Mouse (Mus musculus) fibroblast of lung, adult 2 months (primary cell): ENCODE data around the gene Inppl1.

ENCODE experiments used
- DNase-seq: peaks from one replicate; pipeline ENCODE4 v3.0.0-alpha.2; 2011; ENCODE audit warnings: low read depth

Inppl1 gene

DNA sequence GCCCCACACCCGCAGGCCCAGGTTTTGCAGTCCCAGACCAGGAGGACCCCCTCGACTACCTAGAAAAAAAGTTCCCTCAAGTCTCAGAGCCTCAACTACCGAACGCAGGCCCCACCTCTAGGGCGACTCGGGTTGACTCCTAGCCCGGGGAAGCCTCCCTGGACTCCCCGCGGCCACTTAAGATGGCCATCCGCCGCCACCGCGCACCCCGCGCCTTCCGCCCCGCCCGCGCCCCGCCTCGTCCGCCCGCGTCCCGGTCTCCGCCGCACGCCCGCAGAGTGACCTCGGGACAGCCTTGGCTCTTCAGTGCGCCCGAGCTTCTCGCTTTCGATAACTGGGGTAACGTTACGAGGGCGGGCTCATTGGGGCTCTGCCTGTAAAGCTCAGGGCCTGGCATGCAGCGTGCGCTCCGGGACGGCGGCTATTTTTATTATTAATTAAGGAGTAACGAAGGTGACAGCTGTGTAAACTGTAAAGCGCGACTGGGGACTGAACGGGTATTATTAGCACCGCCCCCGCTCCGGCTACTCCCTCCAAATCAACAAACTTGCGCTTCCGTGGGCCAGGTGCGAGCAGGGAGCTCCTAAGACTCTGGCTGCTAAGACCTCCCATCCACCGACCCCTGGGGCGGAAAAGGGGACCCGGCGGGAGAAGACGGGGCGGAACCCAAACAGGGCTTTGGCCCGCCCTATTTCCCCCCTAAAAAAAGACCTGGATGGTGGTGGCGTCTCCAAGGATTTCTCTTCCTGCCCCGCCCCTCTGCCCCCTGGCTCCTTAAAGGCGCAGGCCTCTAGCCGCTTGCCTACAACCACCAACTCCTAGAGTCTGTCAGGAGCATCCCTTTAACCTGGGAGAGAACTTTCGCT, at the start of gene Inppl1:
Inppl1 (minus strand) TSS at position 624 of the 866 bp plus-strand sequence.
- DNase-seq: peak; percentile 70

DNA sequence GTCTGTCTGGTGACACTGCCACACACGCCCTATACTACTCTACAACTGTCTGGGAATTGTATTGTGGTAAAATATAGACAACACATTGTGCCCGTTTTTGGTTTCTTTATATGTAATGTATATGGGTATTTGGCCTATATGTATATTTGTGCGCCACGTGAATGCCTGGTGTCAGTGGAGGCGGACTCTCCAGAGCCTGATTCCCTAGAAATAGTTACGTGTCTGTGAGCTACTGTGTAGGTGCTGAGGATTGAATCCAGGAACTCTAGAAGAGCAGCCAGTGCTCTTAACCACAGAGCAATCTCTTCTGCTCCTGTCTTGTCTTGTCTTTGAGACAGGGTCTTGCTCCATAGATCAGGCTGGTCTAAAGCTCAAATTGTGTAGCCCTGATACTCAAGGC, 48.2 kb upstream of the Inppl1 start:
- DNase-seq: no peak

DNA sequence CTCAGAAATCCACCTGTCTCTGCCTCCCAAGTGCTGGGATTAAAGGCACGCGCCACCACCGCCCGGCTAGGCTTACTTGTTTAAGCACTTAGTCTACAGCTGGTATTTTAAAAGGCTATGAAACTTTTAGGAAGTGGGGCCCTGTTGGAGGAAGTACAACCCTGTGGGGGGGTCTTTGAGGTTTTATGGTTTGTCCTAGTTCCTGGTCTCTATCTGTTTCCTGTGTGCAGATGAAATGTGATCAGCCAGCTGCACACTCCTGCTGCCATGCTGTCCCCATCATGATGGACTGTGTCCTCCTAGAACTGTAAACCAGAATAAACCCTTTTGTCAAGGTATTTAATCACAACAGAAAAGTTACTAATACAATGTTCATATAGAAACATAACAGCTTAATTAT, 46.1 kb upstream of the Inppl1 start:
- DNase-seq: no peak

DNA sequence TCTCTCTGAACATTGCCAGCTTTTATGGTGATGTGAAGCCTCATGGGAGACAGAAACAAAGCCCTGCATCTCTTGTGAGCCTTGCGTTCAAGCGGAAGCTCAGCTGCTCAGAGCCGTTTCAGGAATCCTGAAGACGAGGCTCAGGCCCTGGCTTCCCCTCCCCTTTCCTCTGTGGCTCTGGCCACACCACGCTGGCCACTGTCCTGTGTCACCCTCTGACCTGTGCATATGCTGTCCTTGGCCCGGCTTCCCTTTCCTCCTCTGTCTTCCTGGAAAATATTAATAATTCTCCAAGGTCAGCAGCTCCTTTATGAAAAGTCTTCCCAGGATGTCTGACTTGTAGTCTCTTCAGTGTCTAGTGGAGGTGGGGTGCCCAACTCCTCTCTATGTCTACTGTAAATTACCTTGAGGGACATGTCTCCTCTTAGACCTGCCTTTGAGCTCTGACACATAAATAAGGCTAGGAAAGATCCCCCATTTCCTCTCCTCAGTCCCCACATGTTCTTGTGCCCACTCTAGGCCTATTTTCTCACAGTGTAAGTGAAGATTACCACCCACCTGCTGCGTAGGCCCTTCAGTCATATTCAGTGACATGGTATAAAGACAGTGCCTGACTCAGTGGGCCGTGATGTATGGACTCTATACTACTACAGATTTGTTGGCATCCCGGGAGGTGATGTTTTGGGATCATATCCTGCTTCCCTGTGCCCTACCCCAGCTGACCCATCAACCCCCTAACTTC, 44.6 kb upstream of the Inppl1 start:
- DNase-seq: no peak

DNA sequence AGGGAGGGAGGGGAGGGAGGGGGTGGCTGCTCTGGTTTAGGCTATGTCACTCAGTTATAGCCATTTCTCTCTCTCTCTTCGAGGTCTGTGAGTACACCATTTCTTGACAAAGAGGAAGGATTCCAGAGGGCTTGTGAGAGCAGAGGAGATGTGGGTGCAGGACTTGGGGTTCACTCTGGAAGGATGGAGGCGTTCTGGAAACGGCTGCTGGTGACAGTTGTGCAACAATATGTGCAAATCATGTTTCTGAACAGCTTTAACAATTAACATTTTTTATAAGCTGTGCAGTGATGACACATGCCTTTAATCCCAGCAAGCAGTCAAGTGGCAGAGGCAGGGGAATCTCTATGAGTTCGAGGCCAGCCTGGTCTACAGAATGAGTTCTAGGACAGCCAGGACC, 42.8 kb upstream of the Inppl1 start:
- no peak for DNase-seq

DNA sequence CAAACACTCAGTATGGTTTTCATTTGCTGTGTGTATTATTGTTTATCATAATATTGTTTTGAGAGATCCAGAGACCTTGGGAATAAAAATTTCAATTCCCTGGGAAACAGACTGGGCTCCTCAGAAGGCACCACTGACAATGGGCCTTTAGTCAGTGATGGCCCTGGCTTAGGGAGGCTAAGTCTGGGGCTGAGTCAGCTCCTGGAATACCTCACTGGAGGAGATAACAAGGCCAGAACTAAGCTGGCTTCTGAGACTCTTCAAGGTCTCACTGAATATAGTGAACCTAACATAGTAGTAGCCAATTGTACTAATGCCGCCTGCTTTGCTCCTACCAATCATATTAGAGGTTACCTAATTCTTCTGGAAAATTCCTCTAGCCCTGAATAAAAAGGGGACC, 37.9 kb upstream of the Inppl1 start:
- DNase-seq: no peak

DNA sequence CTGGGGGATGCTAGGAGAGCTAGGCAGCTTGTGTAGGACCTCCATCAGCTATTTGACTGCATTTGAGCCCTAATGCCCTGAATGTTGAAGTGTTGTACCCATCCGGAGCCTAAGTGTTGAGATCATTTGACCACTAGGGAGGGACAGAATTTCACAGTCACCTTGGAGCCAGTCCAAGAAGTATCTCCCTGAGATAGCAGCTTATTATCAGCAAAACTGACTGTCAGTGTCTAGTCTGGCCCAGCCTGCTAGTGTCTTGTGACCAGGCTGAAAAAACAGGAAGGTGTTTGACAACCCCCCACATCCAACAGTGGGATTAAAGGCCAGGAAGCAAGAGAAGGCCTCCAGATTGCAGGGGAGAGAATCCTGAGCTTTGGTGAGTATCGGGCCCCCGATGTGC, 33.3 kb upstream of the Inppl1 start:
- DNase-seq: no peak

DNA sequence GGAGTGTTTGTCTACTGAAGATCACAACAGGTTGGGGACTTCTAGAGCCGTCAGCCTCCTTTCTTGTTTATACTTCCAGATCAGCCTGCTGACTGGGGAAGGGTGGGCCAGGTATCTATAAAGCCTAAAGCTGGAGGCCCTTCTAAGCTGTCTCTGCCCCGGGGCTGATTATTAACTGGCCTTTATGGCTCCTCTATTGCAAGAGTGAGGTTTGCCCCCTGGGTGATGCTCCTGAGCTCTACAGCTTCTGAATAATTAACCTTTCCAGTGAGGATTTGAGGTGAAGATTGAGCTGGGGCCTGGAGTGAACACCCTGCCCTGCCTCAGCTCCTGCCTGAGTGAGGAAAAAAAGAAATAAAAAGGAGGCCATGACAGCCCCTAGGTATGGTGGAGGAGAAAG, 32.6 kb upstream of the Inppl1 start, which contains the start of gene Folr1:
Folr1 (minus strand) TSS at position 160 of the 400 bp plus-strand sequence.
- DNase-seq: no peak

DNA sequence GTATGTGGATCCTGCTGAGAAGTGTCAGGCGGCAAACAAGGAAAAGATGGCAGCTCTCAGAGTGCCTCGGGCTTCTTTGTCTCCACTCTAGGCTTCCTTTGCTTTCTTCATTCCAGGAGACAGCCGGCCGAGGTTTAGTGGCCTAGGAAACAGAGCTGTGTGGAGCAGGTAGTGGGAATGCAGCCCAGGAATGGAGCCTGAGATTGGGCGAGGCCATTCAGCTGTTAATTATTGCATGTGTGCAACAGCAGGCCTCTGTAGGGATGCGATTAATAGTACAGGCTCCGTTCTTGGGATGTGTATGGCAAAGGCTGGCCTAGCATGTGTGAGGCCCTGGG, 31.1 kb upstream of the Inppl1 start:
- DNase-seq: no peak

DNA sequence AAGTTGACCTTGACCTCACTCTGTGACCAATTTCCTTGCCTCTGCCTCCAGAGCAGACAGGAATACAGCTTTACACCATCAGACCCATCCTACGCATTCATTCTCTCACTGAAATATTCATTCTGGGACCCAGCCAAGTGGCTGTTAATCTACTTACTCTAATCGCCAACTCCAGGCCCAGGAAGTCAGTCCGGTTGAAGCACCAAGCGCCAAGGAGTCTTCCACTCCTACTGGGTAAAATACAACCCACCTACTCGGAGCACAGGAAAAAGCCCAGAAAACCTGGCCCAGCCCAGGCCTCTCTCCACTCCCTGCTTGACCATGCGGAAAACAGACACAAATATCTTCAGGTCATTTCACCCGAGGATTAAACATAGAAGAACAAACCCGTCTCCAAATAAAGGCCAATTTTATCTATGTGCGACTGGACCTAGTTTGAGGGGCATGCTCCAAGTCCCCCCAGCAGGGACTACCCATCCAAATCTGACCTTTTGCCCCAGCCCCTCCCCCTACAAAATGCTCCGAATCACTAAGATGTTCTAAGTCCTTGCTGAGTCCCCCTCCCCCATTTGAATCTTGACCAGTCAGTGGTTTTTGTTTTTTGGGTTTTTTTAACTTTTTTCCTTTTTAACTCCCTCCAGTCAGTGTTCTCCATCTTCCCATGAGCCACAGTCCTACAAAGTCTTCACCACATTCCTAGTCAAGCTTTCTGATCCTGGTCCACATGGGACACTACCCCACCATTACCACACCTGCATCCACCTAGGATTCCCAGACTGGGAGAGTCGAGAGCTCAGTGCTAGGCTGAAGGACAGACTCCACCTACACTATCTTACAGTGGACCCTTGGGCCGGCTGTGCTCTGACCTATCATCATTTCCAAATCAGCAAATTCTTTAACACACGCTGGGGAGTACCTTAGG, 30.5 kb upstream of the Inppl1 start:
- DNase-seq: no peak

DNA sequence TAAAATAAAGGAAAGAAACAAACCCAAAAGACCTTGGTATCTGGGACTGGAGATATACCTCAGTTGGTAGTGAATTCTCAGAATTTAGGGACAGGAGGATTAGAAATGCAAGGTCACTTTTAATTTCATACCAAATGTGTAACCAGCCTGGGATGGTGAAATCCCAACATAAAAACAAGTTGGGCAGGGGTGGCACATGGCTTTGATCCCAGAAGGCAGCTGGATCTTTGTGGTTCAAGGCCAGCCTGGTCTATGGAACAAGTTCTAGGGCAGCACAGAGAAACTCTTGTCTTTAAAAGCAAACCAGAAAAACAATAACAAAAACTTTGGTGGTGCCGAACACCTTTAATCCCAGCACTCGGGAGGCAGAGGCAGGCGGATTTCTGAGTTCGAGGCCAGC, 29.5 kb upstream of the Inppl1 start:
- DNase-seq: no peak

DNA sequence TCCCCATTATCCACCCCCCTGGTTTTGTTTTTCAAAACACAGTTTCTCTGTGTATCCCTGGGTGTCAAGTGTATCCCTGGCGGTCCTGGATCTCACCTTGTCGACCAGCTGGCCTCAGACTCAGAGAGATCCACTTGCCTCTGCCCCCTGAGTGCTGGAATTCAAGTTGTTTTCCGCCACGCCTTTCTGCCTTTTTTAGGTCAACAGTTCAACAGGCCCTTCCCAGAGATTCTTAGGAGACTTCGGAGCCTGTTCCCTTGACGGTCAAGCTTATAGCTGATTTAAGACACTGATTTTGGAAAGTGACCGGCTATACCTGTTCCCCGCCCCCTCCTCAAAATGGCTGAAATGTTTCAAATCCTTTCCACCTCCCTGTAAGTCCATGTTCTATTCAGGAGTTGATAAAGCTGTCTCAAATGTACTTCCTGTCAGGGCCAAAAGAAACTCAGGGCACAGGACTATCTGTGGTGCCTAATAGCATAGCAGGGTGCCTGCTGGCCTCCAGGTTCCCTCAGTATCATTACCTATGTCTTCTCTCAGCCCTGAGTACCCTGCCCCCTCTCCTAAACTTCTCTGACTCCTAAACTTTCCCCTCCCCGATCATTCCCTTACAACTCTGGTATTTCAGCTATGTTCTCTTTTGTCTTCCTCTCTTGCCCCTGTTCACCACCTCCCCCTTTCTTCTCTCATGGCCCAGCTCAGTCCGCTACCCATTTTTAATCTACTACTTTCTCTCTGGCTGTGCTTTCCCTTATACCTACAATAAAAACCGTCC, 28.6 kb upstream of the Inppl1 start:
- no peak for DNase-seq

DNA sequence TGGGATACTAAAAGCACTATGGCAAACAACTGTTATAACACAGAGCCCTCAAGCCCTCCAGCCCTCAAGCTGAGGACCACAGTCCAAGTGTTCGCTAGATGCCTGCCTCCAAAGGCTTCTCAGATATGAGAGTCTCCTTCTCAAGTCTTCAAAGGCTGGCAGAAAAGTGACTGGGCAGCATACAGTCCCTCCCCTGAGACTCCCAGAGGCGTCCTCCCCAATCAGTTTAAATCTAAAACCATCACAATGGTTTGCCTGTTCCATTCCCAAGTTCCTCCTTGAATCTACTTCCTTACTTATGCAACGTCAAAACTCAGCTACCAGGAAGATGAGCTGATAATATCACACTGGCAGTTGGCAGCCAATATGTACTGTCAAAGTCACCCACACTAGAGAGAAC, 25.4 kb upstream of the Inppl1 start, which contains the start of gene Anapc15:
Anapc15 (plus strand) TSS at position 301 of the 400 bp plus-strand sequence.
- DNase-seq: no peak

DNA sequence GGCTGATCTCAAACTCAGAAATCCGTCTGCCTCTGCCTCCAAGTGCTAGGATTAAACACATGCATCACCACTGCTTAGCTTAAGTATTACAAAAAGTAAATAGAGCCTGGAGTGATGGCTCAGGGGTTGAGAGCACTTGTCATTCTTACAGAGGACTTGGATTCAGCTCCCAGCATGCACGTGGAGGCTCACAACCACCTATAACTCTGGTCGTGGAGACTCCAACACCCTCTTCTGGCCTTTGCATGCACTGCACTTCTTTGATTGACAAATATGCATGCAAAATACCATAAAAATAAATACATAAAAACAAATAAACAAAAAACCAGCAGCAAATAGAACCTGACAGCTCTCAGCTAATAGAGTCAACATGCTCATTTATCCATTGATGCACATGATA, 24.3 kb upstream of the Inppl1 start:
- no peak for DNase-seq

DNA sequence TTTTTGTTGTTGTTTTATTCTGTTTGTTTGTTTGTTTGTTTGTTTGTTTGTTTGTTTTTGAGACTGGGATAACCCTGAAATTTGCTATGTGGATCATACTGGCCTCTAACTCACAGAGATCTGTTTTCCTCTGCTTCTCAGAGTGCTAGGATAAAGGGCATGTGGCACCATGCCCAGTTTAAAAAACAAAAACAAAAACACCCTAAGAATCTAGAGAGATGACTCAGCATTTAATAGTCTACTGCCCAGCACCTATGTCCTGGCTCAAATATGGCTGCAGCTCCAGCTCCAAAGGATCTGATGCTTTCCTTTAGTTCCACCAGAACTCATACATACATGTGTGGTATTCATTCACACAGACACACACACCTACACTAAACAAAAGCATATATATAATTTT, 22.9 kb upstream of the Inppl1 start:
- DNase-seq: no peak

DNA sequence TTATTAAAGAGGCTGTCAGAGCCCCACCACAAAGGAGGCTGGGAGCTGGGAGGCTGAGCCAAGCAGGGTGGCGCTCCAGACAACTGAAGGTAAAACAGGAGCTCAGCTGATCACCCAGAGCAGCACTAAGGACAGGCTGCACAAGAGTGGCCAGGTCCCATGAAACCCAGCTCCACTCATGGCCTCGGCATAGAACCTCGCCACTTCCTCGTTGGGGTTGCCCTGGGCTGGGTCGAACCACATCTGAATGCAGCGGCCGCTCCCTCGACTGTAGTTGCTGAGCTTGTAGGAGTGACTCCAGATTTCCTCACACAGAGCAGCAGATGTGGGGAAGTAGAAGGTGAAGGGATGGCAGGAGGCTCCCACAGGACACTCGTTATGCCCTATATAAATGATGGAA, 20.3 kb upstream of the Inppl1 start:
- no peak for DNase-seq

DNA sequence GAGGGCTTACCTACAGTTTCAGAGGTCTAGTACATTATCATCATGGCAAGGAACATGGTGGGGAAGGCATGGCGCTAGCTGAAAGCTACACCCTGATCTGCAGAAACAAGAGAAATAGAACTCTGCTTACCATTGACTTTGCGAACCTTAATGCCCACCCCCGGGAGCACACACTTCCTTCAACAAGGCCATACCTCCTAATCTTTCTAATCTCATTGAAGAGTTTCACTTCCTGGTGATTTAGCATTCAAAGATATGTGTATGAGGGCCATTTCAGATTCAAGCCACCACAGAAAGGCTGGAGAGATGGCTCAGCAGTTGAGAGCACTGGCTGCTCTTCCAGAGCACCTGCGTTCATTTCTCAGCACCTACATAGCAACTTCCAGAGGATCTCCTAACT, 19.1 kb upstream of the Inppl1 start, which contains the start of gene Folr2:
Folr2 (minus strand) TSS at position 101 of the 400 bp plus-strand sequence.
- DNase-seq: no peak

DNA sequence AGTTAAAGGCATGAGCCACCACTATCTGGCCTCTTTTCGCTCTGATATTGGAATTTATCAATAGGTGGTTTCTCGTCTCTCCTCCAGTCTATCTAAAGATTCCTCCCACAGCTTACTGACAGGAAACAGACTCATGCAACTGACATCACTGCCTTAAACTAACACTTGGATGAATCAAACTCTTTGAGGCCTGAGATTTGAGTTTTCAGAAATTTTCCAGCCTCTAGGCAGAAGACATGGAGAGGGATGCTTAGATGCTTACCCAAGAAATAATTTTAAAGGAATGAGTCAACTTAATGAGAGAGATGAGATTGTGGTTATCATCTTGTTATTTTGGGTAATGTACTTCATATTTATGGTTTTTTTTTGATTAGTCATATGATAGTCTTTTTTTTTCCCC, 15.8 kb upstream of the Inppl1 start:
- no peak for DNase-seq

DNA sequence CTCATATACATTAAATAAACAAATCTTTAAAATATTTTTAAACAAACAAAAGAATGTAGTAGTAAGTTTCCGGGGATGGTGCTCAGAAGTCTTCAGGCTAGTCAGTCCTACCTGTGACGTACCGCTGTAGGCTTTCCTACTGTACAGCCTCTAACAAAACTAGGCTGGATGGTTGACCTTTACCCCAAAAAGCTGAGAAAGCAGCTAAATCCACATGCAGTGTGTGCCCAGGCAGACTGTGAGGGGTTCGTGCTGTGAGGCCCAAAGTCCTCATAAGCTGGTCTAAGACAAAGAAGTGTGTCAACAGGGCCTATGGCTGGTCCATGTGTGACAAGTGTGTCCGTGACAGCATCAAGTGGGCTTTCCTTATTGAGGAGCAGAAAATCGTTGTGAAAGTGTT, 14.8 kb upstream of the Inppl1 start:
- no peak for DNase-seq

DNA sequence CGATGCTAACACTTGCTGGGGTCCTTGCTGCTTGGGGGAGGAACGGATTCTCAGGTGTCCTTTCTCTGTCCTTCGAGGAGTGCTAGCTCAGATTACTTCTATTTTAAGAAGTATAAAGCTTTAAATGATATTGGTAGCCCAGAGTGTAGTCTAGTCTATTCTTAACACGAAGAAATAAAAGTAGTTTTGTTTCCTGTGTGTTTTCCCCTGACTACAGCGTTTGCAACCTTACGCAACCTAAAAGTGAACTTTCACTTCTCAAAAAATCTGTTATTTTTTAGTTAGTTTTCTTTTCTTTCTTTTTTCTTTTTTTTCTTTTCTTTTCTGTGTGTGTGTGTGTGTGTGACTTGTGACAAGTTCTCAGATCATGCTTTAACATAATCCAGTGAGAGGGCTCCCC, 13.7 kb upstream of the Inppl1 start:
- no peak for DNase-seq

DNA sequence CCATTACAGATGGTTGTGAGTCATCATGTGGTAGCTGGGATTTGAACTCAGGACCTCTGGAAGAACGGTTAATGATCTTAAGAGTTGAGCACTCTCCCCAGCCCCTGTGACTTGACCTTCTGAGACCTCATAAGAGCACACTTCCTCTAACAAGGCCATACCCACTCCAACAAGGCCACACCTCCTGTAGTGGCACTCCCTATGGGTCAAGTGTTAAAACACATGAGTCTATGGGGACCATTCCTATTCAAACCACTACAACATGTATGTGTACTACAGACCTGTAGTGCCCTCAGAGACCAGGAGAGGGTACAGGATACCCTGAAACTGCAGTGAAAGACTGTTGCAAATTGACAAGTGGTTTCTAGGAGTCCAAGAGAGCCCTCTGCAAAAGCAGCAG, 9.9 kb upstream of the Inppl1 start:
- no peak for DNase-seq

DNA sequence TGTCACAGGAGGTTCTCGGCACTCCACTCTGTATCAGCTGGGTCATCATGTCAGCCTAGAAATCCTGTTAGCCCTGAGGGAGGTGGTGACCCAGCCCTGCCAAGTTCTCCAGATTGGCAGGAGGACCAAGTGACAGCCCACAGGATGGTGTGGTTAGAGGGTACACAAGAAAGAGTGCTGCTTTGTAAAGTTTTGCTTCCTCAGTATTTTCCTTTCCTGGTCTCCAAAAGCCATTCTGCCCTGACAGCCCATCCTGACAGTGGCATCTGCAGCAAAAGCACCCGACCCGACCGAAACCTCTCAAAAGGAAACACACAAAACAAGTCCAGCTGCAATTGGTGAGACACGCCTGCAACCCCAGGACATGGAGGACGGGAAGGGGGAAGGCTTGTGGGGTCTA, 6.2 kb upstream of the Inppl1 start:
- no peak for DNase-seq
